Comparison of ENCODE assay signal across 16 mouse cellular contexts in the genomic region with DNA sequence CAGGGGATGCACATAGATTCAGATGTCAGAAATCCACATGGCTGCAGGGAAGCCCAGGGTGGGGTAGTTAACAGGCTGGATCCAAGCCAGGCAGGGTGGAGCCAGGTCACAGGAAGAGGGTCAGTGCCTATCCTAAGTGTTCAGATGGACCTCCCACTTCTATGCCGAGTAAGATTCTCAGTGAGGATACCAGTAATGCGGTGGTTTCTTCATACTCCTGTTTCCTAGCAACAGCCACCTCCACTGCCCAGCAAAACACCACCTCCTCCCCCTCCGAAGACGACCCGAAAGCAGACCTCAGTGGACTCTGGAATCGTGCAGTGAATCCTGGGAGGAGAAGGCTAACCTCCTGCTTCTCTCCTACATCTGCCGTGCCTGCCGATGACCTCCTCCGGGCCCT.
DNase-seq lines count a peak whose midpoint lies in the region; ATAC-seq and TF ChIP-seq lines count a peak whose summit lies in the region.
"Had no signal": no experiment of that assay in that cellular context is flagged by ENCODE, and none has a peak within 500 bp of the region (broad histone marks: within the 10 kb centered on the region; RNA-seq: fewer than 3 reads in every experiment).

No protein-coding gene starts in this region.

- peak; percentile 53 for ATAC-seq in hindbrain, postnatal 0 days
- ATAC-seq in hindbrain, embryonic 14.5 days (ENCODE audit: low FRiP score): no peak
- 0 out of 2 replicates have a peak, but pooled peaks have one; percentile 24 for ATAC-seq in midbrain, embryonic 13.5 days
- ATAC-seq in midbrain, postnatal 0 days (ENCODE audit: low FRiP score): no peak
- no peak for ATAC-seq in forebrain, embryonic 15.5 days (replicated peaks)
- ATAC-seq: CD4-positive, CD25-positive, alpha-beta regulatory T cell, adult 4 months; forebrain, embryonic 14.5 days; intestine, postnatal 0 days had no signal

- no peak overlapping the region for H3K4me2 ChIP-seq in hindbrain, postnatal 0 days (ENCODE audit: low read depth, low read length)
- no peak overlapping the region for H3K4me2 ChIP-seq in hindbrain, embryonic 14.5 days (replicated peaks)
- H3K4me2 ChIP-seq in midbrain, embryonic 13.5 days (replicated peaks): no peak overlapping the region
- no peak overlapping the region; the same call in 1 of the 2 replicates for H3K4me2 ChIP-seq in midbrain, postnatal 0 days (ENCODE audit: low read depth, low read length, poor library complexity, severe bottlenecking)
- H3K4me2 ChIP-seq in forebrain, embryonic 15.5 days (replicated peaks): no peak overlapping the region
- H3K4me2 ChIP-seq: heart, embryonic 11.5 days; liver, embryonic 11.5 days had no signal

- 0 out of 2 replicates have a peak, but pooled peaks cover 3% of the 10 kb centered on the region for H3K4me1 ChIP-seq in hindbrain, postnatal 0 days (ENCODE audit: insufficient read depth, low read length)
- H3K4me1 ChIP-seq in hindbrain, embryonic 14.5 days (replicated peaks; ENCODE audit: control insufficient read depth, insufficient read depth, low read length): peaks cover 5% of the 10 kb centered on the region; the same call in 1 of the 2 replicates
- 0 out of 2 replicates have a peak, but pooled peaks cover 7% of the 10 kb centered on the region for H3K4me1 ChIP-seq in midbrain, embryonic 13.5 days (replicated peaks)
- peaks cover 11% of the 10 kb centered on the region for H3K4me1 ChIP-seq in midbrain, embryonic 10.5 days
- H3K4me1 ChIP-seq in midbrain, postnatal 0 days (ENCODE audit: insufficient read depth, low read length): no peaks in the 10 kb centered on the region
- no peaks in the 10 kb centered on the region for H3K4me1 ChIP-seq in forebrain, embryonic 15.5 days

- DNase-seq in hindbrain, postnatal 0 days (ENCODE audit: low spot score): peak; percentile 30
- DNase-seq in hindbrain, embryonic 14.5 days (ENCODE audit: low spot score): no peak
- no peak for DNase-seq in midbrain, embryonic 10.5 days (ENCODE audit: low spot score)
- peak; percentile 17 to 36 for DNase-seq in kidney, postnatal 25 days
- peak; percentile 47 for DNase-seq in midbrain, postnatal 0 days (ENCODE audit: low spot score)
- DNase-seq: adrenal gland, postnatal 25 days; cerebellum, postnatal 25 days; gastrocnemius, postnatal 14 days; thymus, adult 2 months had no signal

- H3K9me3 ChIP-seq in hindbrain, postnatal 0 days (ENCODE audit: low read length): no peaks in the 10 kb centered on the region
- no peaks in the 10 kb centered on the region for H3K9me3 ChIP-seq in hindbrain, embryonic 14.5 days (ENCODE audit: control insufficient read depth, low read length)
- no peaks in the 10 kb centered on the region for H3K9me3 ChIP-seq in midbrain, embryonic 13.5 days
- H3K9me3 ChIP-seq in midbrain, embryonic 10.5 days (replicated peaks): no peaks in the 10 kb centered on the region
- H3K9me3 ChIP-seq in midbrain, postnatal 0 days (ENCODE audit: low read length): no peaks in the 10 kb centered on the region
- no peaks in the 10 kb centered on the region for H3K9me3 ChIP-seq in forebrain, embryonic 15.5 days

- H3K9ac ChIP-seq in hindbrain, postnatal 0 days (replicated peaks; ENCODE audit: low read length): no peak overlapping the region
- no peak overlapping the region for H3K9ac ChIP-seq in hindbrain, embryonic 14.5 days
- no peak overlapping the region for H3K9ac ChIP-seq in midbrain, embryonic 13.5 days (replicated peaks)
- H3K9ac ChIP-seq in midbrain, postnatal 0 days (replicated peaks; ENCODE audit: low read length, poor library complexity, severe bottlenecking): no peak overlapping the region
- no peak overlapping the region for H3K9ac ChIP-seq in forebrain, embryonic 15.5 days (replicated peaks)

- H3K36me3 ChIP-seq in hindbrain, postnatal 0 days (ENCODE audit: insufficient read depth, low read length): no peaks in the 10 kb centered on the region
- no peaks in the 10 kb centered on the region for H3K36me3 ChIP-seq in hindbrain, embryonic 14.5 days (replicated peaks; ENCODE audit: control insufficient read depth, insufficient read depth)
- H3K36me3 ChIP-seq in midbrain, embryonic 13.5 days: no peaks in the 10 kb centered on the region
- peaks cover 12% of the 10 kb centered on the region for H3K36me3 ChIP-seq in midbrain, embryonic 10.5 days
- no peaks in the 10 kb centered on the region for H3K36me3 ChIP-seq in midbrain, postnatal 0 days (ENCODE audit: insufficient read depth, low read length)
- no peaks in the 10 kb centered on the region for H3K36me3 ChIP-seq in forebrain, embryonic 15.5 days

- H3K27me3 ChIP-seq in hindbrain, postnatal 0 days (ENCODE audit: insufficient read depth, low read length): no peaks in the 10 kb centered on the region
- no peaks in the 10 kb centered on the region for H3K27me3 ChIP-seq in hindbrain, embryonic 14.5 days (ENCODE audit: control insufficient read depth, insufficient read depth, low read length)
- no peaks in the 10 kb centered on the region for H3K27me3 ChIP-seq in midbrain, embryonic 13.5 days
- no peaks in the 10 kb centered on the region for H3K27me3 ChIP-seq in midbrain, embryonic 10.5 days (ENCODE audit: low read depth, poor library complexity, severe bottlenecking)
- H3K27me3 ChIP-seq in midbrain, postnatal 0 days (ENCODE audit: insufficient read depth, low read length): no peaks in the 10 kb centered on the region
- H3K27me3 ChIP-seq in forebrain, embryonic 15.5 days: no peaks in the 10 kb centered on the region

- no peak overlapping the region for H3K4me3 ChIP-seq in hindbrain, postnatal 0 days (ENCODE audit: low read length)
- H3K4me3 ChIP-seq in hindbrain, embryonic 14.5 days (replicated peaks; ENCODE audit: low read length): no peak overlapping the region
- H3K4me3 ChIP-seq in midbrain, embryonic 13.5 days (replicated peaks): no peak overlapping the region
- H3K4me3 ChIP-seq in midbrain, embryonic 10.5 days: no peak overlapping the region
- no peak overlapping the region for H3K4me3 ChIP-seq in midbrain, postnatal 0 days (ENCODE audit: low read depth, low read length)
- H3K4me3 ChIP-seq in forebrain, embryonic 15.5 days: no peak overlapping the region

- WGBS in hindbrain, postnatal 0 days: 33% methylated on average over 9 of the region's 9 CpGs
- 51% methylated on average over 9 of the region's 9 CpGs for WGBS in hindbrain, embryonic 14.5 days
- WGBS in midbrain, embryonic 13.5 days: 66% methylated on average over 9 of the region's 9 CpGs
- 81% methylated on average over 9 of the region's 9 CpGs for WGBS in midbrain, embryonic 10.5 days
- WGBS in midbrain, postnatal 0 days: 48% methylated on average over 9 of the region's 9 CpGs
- 70% methylated on average over 9 of the region's 9 CpGs for WGBS in forebrain, embryonic 15.5 days

- no peak overlapping the region for H3K27ac ChIP-seq in hindbrain, postnatal 0 days
- no peak overlapping the region for H3K27ac ChIP-seq in hindbrain, embryonic 14.5 days
- no peak overlapping the region for H3K27ac ChIP-seq in midbrain, embryonic 13.5 days
- no peak overlapping the region for H3K27ac ChIP-seq in midbrain, embryonic 10.5 days (replicated peaks)
- no peak overlapping the region for H3K27ac ChIP-seq in midbrain, postnatal 0 days (ENCODE audit: low read depth, low read length)
- no peak overlapping the region for H3K27ac ChIP-seq in forebrain, embryonic 15.5 days (replicated peaks)

- no peak for TF ChIP-seq CTCF in hindbrain, postnatal 0 days (IDR thresholded peaks at IDR 0.05; ENCODE audit: low read depth)
- TF ChIP-seq CTCF in midbrain, postnatal 0 days (IDR thresholded peaks at IDR 0.05): no peak

Comparison
In these comparisons a context has a peak if more than half of its experiments do, and no peak if none do; other contexts are left out.
1. ATAC-seq: peak in hindbrain, postnatal 0 days (single experiment) and midbrain, embryonic 13.5 days (single experiment); none in hindbrain, embryonic 14.5 days (single experiment), midbrain, postnatal 0 days (single experiment) and forebrain, embryonic 15.5 days (single experiment).
2. DNase-seq: peak in hindbrain, postnatal 0 days (single experiment), kidney, postnatal 25 days (2 of 2) and midbrain, postnatal 0 days (single experiment); none in hindbrain, embryonic 14.5 days (single experiment) and midbrain, embryonic 10.5 days (single experiment).